Mouse (Mus musculus) left cerebral cortex, adult 2 months (tissue): ENCODE measurements around the gene Tmem217. TPM values are rescaled to one million over a fixed set of nuclear protein-coding genes. Genes with fewer than 3 reads are reported as not detected.
"Not testable (repeated sequence)": the region's sequence is repeated elsewhere in the genome, so short reads cannot be mapped to it uniquely, and the experiment has no call there.

ENCODE experiments used
- DNase-seq, 2 experiments: peaks; one replicate each; pipeline ENCODE4 v3.0.0; 2021 to 2022; ENCODE audit warnings: low spot score in 2 of 2, mixed read lengths in 1 of 2; ENCODE audit errors: extremely low spot score in 1 of 2
- H3K27ac ChIP-seq: fragments of 200-600 bp; 2 replicates; pipeline ENCODE4 v1.8.1; 2022
- H3K4me3 ChIP-seq: fragments of 200-600 bp; 2 replicates; pipeline ENCODE4 v1.8.1; 2022
- CTCF ChIP-seq: fragments of 200-600 bp; IDR thresholded peaks from 2 replicates; pipeline ENCODE4 v1.8.1; 2022; ENCODE audit warnings: antibody characterized with exemption, mild to moderate bottlenecking, moderate library complexity
- intact Hi-C: fragments of 180-260 bp; cut with DNase I; formaldehyde crosslinking; loops from one replicate; pipeline ENCODE4 v1.15.1; 2025
- total RNA-seq, 2 experiments: library from RNA; stranded (reverse); gene quantifications; 2 replicates each; pipeline ENCODE4 v1.2.3; 2021

Gene Tmem217
- total RNA-seq, 2 experiments from 2014 or later: not detected

DNA sequence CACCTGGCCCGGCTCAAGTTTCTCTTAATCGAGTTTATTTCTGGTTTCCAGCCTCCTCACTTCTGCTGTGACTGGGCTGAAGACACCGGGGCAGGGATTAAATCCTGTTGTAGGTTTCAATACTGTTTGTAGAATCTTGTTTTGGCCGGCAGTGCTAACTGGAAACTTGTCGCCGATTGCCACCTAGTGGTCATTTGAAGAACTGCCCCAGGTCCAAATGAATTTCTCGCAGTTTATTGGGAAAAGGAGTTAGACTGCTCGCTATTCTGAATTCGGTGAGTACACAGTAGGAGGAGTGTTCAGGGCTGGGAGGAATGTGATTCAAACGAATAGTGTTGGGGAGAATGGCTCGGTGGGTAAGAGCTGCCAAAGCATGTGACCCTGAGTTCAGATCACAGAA, 37.8 kb downstream of the Tmem217 start:
- no peak overlapping the region for H3K27ac ChIP-seq
- no peak overlapping the region for H3K4me3 ChIP-seq
- intact Hi-C loops: loop anchor here (1.0 to 5.0 kb wide), 3 partner anchors 117 to 257 kb away; no protein-coding TSS in a partner anchor
- peak; percentile 100 for TF ChIP-seq CTCF
- DNase-seq: peak; percentile 80 to 85

DNA sequence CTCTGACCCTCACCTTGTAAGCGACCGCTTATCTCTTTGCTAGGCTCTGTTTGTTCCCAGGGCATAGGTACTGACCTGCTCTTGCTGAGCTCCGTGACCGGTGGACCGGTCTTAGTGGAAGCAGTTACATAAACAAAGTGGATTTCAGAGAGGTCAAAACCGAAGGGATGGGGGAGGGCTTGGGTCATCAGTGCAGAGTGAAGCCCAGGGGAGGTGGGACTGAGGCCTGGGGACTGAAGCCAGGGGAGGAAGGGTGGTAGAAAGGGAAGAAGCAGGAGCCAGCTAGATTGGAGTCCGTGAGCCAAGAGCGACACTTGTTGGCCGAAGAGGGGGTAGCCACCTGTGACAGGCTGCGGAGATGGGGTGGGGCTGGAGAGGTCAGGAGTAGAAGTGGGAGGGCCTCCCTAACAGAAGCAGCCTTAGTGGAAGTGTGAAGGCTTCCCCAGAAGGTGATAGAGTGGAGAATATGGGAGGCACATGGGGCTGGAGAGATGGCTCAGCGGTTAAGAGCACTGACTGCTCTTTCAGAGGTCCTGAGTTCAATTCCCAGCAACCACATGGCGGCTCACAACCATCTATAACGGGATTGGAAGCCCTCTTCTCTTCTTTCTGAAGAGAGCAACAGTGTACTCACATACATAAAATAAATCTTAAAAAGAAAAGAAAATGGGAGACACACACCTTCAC, 39.0 kb downstream of the Tmem217 start:
- H3K4me3 ChIP-seq: no peak overlapping the region
- no peak overlapping the region for H3K27ac ChIP-seq
- intact Hi-C loops: loop anchor here (5.0 kb wide), 1 partner anchor 256 kb away; no protein-coding TSS in a partner anchor
- peak; percentile 38 for TF ChIP-seq CTCF
- no peak for DNase-seq

DNA sequence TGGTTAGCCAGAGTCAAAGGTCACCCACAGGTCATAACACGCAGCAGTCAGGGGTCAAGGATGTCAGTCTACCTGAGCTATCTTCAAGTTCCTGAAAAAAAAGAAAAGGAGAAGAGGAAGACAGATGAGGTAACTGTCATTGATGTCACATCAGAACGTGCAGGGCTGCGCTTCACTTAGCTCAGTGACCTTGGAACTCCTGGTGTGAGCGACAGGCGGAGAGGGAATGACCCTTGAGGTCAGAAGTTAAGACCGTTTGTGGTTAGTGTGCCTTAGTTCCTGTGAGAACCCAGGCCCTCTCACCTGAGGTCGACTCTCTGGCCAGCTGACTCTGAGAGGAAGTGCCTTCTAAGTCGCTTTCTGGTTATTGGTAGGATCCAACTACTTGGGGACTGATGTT, 41.5 kb downstream of the Tmem217 start:
- DNase-seq: no peak
- intact Hi-C loops: loop anchor here (5.0 kb wide), 1 partner anchor 253 kb away; no protein-coding TSS in a partner anchor
- no peak overlapping the region for H3K27ac ChIP-seq
- no peak overlapping the region for H3K4me3 ChIP-seq
- TF ChIP-seq CTCF: no peak

DNA sequence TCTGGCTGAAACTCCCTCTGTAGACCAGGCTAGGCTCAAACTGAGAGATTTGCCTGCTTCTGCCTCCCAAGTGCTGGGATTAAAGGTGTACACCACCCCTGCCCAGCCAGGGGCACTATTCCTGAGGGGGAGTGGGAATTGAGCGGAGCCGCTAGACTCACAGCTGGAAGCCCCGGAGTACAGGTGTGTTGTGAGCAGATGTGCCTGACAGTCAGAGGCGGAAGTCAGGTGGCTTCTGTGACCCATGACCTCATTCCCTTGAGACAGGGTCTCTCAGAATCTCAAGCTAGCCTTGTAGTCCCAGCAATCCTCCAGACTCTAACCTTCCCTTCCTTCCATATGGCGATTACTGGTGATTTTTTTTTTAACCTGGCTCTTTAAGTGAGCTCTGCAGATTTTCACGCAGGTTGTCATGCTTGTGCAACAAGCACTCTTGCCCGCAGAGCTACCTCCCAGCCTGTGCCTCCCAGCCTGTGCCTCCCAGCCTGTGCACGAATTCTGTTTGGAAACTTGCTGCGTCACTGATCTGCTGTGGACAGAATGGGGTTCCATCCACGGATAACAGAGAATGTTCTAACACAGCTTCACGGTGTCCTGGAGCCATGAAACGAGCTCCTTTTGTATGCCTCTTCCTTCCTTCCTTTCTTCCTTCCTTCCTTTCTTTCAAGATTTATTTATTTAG, 43.1 kb downstream of the Tmem217 start:
- intact Hi-C loops: no loop called here

DNA sequence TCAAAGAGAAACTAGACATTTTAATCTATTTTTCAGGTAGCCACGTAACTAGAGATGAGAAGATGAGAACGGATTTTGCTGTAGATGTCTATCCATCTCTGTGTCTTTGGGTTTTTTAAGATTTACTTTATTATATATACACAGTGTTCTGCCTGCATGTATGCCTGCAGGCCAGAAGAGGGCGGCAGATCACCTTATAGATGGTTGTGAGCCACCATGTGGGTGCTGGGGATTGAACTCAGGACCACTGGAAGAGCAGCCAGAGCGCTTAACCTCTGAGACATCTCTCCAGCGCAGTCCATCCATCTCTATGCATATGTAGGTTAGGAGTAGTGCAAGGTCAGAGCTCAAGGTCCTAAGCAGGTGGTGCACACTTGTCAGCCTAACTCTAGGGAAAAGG, 48.5 kb downstream of the Tmem217 start:
- peak; percentile 35 for TF ChIP-seq CTCF
- no peak for DNase-seq
- H3K4me3 ChIP-seq: no peak overlapping the region
- H3K27ac ChIP-seq: no peak overlapping the region
- intact Hi-C loops: no loop called here

More for the DNA sequence above, 43.1 kb downstream of the Tmem217 start:
- no peak for TF ChIP-seq CTCF
- no peak overlapping the region for H3K4me3 ChIP-seq
- DNase-seq: no peak
- no peak overlapping the region for H3K27ac ChIP-seq

DNA sequence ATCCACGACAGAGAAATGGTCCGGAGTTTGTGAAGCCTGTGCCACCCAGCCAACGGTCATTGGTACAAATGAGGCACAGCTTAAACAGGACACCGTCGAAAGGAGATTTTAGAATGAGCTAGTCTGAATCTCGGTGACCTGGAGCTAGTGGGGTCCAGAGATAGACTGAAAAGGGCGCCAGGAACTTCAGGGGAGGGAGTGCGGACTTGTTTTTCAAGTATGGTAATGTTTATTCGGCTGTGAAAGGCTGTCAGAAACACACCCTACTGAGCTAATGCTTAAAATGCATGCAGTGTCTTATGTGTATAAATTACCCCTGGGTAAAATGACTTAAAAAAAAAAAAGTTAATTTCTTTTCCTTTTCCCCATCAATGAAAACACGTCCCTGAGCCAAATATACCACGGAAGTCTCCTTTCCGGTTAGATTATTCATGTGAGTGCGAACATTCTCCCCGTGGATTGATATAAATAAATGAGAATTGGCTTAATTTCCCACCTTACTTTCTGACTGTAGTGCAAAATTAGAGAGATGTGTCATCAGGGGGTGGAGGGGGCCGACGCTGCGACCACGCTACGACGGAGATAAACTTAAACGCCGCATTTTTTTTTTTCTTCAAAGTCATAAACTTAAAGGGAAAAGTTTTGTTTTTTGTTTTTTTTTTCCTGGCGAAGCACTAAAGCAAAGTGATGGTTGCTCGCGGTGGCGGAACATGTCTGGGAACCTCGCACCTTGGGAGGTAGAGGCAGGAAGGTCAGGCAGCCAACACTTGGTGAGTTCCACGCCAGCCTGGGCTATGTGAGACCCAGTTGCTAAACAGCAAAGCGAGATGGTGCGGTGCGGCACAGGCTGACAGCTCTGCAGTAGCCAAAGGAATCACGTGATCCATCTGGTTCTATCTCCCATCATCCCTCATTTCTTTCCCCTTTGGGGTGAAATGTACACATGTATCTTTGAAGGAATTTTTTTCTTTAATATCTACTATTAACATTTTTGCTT, 49.2 kb downstream of the Tmem217 start:
- intact Hi-C loops: no loop called here
- TF ChIP-seq CTCF: no peak
- DNase-seq: no peak
- Histone ChIP-seq H3K4me3 (0 out of 2 replicates have a peak overlapping the region, but pooled peaks have one; percentile 4), H3K27ac (no peak overlapping the region)

DNA sequence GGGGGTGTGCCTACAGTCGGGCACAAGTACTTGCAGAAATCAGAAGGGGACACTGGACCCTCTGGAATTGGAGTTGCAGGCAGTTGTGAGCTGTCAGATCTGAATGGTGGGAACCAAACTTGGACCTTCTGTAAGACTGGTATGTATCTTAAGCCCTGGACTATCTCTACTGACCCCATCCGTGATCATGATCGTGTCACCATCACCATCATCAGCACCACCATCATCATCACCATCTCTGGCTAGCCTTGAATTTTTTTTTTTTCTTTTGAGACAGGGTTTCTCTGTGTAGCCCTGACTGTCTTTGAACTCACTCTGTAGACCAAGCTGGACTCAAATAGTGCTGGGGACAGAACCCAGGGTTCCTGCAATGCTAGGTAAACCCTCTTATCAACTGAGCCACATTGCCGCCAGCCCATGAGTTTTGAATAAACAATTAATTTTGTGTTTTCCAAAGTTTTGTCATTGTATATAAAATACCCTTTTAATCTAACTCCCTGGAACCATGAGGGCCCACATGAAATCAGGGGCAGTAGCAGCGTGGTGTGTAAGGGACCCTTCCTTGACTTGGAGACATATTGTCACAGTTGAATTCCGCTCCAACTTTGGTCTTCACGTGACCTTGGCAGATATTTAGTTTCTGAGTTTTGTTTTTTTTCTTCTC, 50.0 kb downstream of the Tmem217 start:
- H3K27ac ChIP-seq: no peak overlapping the region
- H3K4me3 ChIP-seq: no peak overlapping the region
- no peak for TF ChIP-seq CTCF
- DNase-seq: no peak
- intact Hi-C loops: no loop called here

DNA sequence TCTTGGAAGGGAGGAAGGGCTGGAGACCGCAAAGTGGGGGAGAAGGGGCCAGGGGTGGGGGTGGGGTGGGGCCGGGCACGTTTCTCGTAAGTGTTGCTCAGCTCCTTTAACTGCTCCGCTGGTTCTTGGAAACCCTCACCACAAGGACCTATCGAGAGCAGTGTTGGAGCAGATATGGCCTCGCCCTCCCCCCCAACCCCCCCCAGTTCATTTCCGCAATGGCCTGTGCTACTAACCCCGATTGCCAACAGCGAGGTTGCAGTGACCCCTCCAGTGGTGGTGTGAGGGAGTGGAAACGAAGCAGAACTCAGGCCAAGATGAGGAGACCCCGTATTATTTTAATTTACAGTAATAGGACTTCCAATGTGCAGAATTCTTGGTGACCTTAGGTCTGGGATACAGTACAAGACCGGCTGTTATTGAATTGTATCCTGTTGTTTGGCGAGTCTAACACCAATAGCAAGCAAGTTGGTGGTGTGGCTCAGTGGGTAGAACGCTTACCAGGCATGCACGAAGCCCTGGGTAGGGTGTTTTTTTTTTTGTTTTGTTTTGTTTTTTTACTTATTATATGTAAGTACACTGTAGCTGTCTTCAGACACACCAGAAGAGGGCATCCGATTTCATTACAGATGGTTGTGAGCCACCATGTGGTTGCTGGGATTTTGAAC, 51.2 kb downstream of the Tmem217 start:
- intact Hi-C loops: no loop called here
- DNase-seq: no peak
- Histone ChIP-seq H3K4me3 (no peak overlapping the region), H3K27ac (no peak overlapping the region)
- TF ChIP-seq CTCF: no peak

DNA sequence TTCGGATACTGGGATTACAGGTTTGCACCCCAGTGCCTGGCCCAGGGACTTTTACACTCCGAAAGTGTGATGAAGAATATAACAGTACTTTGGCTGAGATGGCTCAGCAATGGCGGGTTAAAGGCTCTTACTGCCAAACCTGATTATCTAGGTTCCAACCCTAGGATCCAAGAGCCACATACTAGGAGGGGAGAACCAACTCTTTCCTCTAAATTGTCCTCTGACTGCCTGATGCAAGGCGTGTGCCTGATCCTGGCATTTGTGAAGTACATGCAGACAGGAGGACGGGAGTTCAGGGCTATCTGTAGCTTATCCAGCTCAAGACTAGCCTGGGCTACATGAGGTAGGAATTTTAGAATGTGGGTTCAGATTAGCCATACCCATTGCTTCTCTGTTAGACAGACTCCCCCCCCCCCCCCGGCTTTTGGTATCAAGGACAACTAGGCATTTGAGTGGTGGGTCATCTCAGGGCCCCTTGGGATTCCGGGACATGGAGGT, 51.9 kb downstream of the Tmem217 start:
- DNase-seq: no peak
- intact Hi-C loops: no loop called here
- Histone ChIP-seq H3K4me3 (no peak overlapping the region), H3K27ac (no peak overlapping the region)
- no peak for TF ChIP-seq CTCF

DNA sequence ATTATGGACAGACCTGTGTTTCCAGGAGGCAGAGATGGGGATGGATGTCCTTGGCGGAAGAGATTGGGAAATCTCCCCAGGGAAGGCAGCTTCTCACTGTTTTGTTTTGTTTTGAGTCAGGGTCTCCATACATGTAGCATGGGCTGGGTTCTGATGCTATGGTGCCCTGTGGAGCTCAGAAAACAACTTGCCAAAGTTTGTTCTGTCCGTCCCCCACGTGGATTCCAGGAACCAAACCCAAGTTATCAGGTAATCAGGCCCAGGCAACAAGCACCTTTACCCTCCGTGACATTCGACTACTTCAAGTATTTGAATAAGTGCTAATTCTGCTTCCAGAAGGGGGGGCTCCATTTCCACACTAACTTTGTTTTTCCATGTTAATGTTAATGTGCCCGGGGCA, 52.7 kb downstream of the Tmem217 start:
- no peak overlapping the region for H3K27ac ChIP-seq
- TF ChIP-seq CTCF: no peak
- no peak overlapping the region for H3K4me3 ChIP-seq
- no peak for DNase-seq
- intact Hi-C loops: no loop called here

DNA sequence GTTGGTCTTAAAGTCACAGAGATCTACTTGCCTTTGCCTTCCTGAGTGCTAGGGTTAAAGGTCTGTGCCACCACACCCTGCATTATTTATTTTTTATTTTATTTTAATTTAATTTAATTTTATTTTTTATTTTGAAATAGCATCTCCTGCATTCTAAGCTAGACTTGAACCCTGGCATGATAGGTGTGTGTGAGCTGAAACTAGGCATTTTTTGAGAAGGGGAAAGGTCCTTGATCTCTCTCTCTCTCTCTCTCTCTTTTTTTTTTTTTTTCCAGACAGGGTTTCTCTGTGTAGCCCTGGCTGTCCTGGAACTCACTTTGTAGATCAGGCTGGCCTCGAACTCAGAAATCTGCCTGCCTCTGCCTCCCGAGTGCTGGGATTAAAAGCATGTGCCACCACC, 53.2 kb downstream of the Tmem217 start:
- H3K4me3 ChIP-seq, H3K27ac ChIP-seq, intact Hi-C loops, DNase-seq: not testable (repeated sequence)
